Mouse (Mus musculus): ENCODE data around the gene Rai1. TPM values are rescaled to one million over a fixed set of nuclear protein-coding genes. Genes with fewer than 3 reads are reported as not detected.

The Rai1 gene
- total RNA-seq, 1 experiment, result 15.5 TPM

DNA sequence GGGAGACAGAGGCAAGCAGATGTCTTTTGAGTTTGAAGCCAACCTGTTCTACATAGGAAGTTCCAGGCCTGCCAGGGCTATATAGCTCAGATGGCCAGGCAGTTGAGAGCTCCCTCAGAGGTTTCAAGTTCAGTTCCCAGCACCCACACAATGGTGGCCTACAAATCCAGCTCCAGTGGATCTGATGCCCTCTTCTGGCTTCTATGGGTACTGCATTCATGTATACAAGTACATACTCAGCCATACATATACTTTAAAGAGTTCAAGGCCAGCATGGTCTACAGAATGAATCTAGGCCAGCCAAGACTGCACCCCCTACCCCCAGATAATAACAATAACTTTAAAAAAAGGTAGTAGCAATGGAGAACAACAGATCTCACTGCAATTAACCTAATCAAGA is 90.3 kb downstream of the Rai1 start:
- H3K4me3 ChIP-seq (ENCODE audit: insufficient read depth in 1 of 2, low read depth in 1 of 2, low read length in 2 of 2, poor library complexity in 1 of 2, severe bottlenecking in 1 of 2), result no peak overlapping the region
- TF ChIP-seq ZC3H11A (IDR thresholded peaks at IDR 0.05; ENCODE audit: borderline replicate concordance, low read depth, low read length), result 0 out of 2 replicates have a peak, but pooled peaks have one; percentile 28
- TF ChIP-seq ZNF384 (IDR thresholded peaks at IDR 0.05; ENCODE audit: low read depth, low read length), result no peak
- peak; percentile 70 for DNase-seq (ENCODE audit: low read depth, low spot score)
- no peak overlapping the region for H3K27ac ChIP-seq (ENCODE audit: insufficient read depth, low read depth, low read length, poor library complexity, severe bottlenecking)
- H3K36me3 ChIP-seq (ENCODE audit: control insufficient read depth, insufficient read depth, low read length, poor library complexity, severe bottlenecking), result peaks cover 20% of the 10 kb centered on the region
- 0 out of 4 replicates have a peak, but pooled peaks cover 2 to 3% of the 10 kb centered on the region in 2 experiments for H3K4me1 ChIP-seq (ENCODE audit: control insufficient read depth in 2 of 2, insufficient read depth in 2 of 2, low read length in 2 of 2, poor library complexity in 1 of 2)
- H3K9me3 ChIP-seq (ENCODE audit: control insufficient read depth, insufficient read depth, low read depth, low read length), result no peaks in the 10 kb centered on the region
- in situ Hi-C loops (cut with MboI; ENCODE audit: low sequenced_read_pairs in 2 of 2, unreplicated experiment in 2 of 2), result no loop called here
- H3K9ac ChIP-seq (ENCODE audit: insufficient read depth, low read depth, low read length, poor library complexity, severe bottlenecking), result no peak overlapping the region

DNA sequence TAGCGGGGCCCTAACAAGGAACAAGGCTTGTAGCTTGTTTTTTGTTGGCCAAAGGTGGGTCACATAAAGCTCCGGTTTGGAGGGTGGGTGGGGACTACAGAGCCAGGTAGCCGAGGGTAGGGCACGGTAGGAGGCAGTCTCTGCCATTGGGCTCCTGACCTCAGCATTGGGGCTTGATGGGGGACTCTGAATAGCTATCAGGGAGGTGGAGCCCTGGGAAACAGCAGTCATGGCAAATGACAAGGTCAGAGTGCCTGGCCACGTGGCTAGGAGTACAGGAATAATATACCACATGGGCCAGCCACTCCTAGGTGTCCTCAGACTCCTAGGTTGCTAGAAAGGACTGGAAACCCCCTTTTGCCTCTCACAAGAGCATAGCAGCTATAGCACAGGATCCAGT is 91.5 kb downstream of the Rai1 start:
- no peak overlapping the region for H3K4me3 ChIP-seq (ENCODE audit: insufficient read depth in 1 of 2, low read depth in 1 of 2, low read length in 2 of 2, poor library complexity in 1 of 2, severe bottlenecking in 1 of 2)
- in situ Hi-C loops (cut with MboI; ENCODE audit: low sequenced_read_pairs in 2 of 2, unreplicated experiment in 2 of 2), result no loop called here
- H3K27ac ChIP-seq (ENCODE audit: insufficient read depth, low read depth, low read length, poor library complexity, severe bottlenecking), result no peak overlapping the region
- no peak for TF ChIP-seq MAFK (IDR thresholded peaks at IDR 0.05; ENCODE audit: insufficient read depth, low read depth, low read length)
- TF ChIP-seq ZNF384 (IDR thresholded peaks at IDR 0.05; ENCODE audit: low read depth, low read length), result no peak
- no peak for TF ChIP-seq ZC3H11A (IDR thresholded peaks at IDR 0.05; ENCODE audit: borderline replicate concordance, low read depth, low read length)
- TF ChIP-seq HCFC1 (IDR thresholded peaks at IDR 0.05; ENCODE audit: borderline replicate concordance, insufficient read depth, low read length), result no peak
- TF ChIP-seq CHD2 (IDR thresholded peaks at IDR 0.05; ENCODE audit: low read depth, low read length), result no peak
- H3K9ac ChIP-seq (ENCODE audit: insufficient read depth, low read depth, low read length, poor library complexity, severe bottlenecking), result no peak overlapping the region
- no peaks in the 10 kb centered on the region for H3K9me3 ChIP-seq (ENCODE audit: control insufficient read depth, insufficient read depth, low read depth, low read length)
- DNase-seq (ENCODE audit: low read depth, low spot score), result no peak
- H3K4me1 ChIP-seq (ENCODE audit: control insufficient read depth in 2 of 2, insufficient read depth in 2 of 2, low read length in 2 of 2, poor library complexity in 1 of 2), result peaks cover 2 to 3% of the 10 kb centered on the region in 2 experiments; a peak in 1 of 4 replicates
- peaks cover 31% of the 10 kb centered on the region for H3K36me3 ChIP-seq (ENCODE audit: control insufficient read depth, insufficient read depth, low read length, poor library complexity, severe bottlenecking)

DNA sequence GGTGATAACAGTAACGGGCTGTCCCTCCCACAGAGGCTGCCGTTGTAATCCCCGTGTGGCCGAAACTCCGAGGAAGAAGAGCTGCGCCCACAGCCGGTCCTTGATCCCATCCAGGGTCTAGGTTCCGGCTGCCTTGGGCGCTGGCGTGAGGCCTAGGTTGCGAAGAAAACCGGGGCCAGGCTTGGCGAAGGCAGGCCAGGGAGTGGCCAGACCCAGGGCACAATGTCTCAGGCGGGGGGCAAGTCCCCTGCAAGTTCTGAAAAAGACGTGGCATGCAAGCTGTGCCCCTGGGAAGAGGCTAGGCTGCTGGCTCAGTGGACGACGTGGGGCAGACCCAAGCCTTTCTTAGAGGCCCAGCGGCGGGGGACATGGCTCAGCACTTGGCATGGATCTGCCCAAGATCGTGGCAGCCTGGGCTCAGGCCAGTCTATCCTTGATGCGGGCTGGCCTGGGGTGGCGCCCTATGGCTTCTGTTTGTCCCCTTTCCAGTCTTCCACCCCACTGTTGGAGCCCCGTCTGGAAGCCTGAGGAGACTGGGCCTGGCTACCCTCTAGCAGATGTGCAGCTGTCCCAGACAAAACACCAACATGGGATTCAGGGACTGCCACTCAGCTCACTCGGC is 93.3 kb downstream of the Rai1 start:
- TF ChIP-seq HCFC1 (IDR thresholded peaks at IDR 0.05; ENCODE audit: borderline replicate concordance, insufficient read depth, low read length) (no peak), ZNF384 (IDR thresholded peaks at IDR 0.05; ENCODE audit: low read depth, low read length) (no peak), ZC3H11A (IDR thresholded peaks at IDR 0.05; ENCODE audit: borderline replicate concordance, low read depth, low read length) (no peak), CHD2 (IDR thresholded peaks at IDR 0.05; ENCODE audit: low read depth, low read length) (no peak), MAFK (IDR thresholded peaks at IDR 0.05; ENCODE audit: insufficient read depth, low read depth, low read length) (no peak)
- Histone ChIP-seq H3K9me3 (ENCODE audit: control insufficient read depth, insufficient read depth, low read depth, low read length) (no peaks in the 10 kb centered on the region), H3K4me3 (ENCODE audit: insufficient read depth in 1 of 2, low read depth in 1 of 2, low read length in 2 of 2, poor library complexity in 1 of 2, severe bottlenecking in 1 of 2) (no peak overlapping the region), H3K36me3 (ENCODE audit: control insufficient read depth, insufficient read depth, low read length, poor library complexity, severe bottlenecking) (peaks cover 49% of the 10 kb centered on the region), H3K9ac (ENCODE audit: insufficient read depth, low read depth, low read length, poor library complexity, severe bottlenecking) (no peak overlapping the region), H3K27ac (ENCODE audit: insufficient read depth, low read depth, low read length, poor library complexity, severe bottlenecking) (no peak overlapping the region), H3K4me1 (ENCODE audit: control insufficient read depth in 2 of 2, insufficient read depth in 2 of 2, low read length in 2 of 2, poor library complexity in 1 of 2) (peaks cover 2 to 3% of the 10 kb centered on the region in 2 experiments; a peak in 1 of 4 replicates)
- DNase-seq (ENCODE audit: low read depth, low spot score), result no peak
- in situ Hi-C loops (cut with MboI; ENCODE audit: low sequenced_read_pairs in 2 of 2, unreplicated experiment in 2 of 2), result no loop called here

DNA sequence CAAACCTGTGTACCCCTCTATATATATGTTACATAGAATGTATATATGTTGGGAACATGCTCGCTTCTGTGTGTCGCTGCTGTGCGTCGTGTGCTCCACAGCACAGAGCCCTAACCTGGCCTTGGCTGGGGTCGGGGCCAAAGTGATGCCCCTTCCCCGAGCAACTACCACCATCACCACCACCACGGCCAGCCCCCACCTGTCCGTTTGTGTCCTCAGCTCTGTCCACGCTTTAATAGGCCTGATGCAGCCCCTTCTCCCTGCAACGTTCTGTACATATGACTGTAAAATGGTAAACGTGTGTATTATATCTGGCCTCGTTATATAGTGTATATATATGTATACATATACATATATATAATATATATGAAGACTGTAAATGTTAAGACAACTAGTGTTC is 93.8 kb downstream of the Rai1 start:
- peaks cover 2 to 3% of the 10 kb centered on the region in 2 experiments; a peak in 1 of 4 replicates for H3K4me1 ChIP-seq (ENCODE audit: control insufficient read depth in 2 of 2, insufficient read depth in 2 of 2, low read length in 2 of 2, poor library complexity in 1 of 2)
- in situ Hi-C loops (cut with MboI; ENCODE audit: low sequenced_read_pairs in 2 of 2, unreplicated experiment in 2 of 2), result no loop called here
- peaks cover 53% of the 10 kb centered on the region for H3K36me3 ChIP-seq (ENCODE audit: control insufficient read depth, insufficient read depth, low read length, poor library complexity, severe bottlenecking)
- no peaks in the 10 kb centered on the region for H3K9me3 ChIP-seq (ENCODE audit: control insufficient read depth, insufficient read depth, low read depth, low read length)
- H3K27ac ChIP-seq (ENCODE audit: insufficient read depth, low read depth, low read length, poor library complexity, severe bottlenecking), result no peak overlapping the region
- no peak for TF ChIP-seq ZNF384 (IDR thresholded peaks at IDR 0.05; ENCODE audit: low read depth, low read length)
- TF ChIP-seq HCFC1 (IDR thresholded peaks at IDR 0.05; ENCODE audit: borderline replicate concordance, insufficient read depth, low read length), result no peak
- TF ChIP-seq CHD2 (IDR thresholded peaks at IDR 0.05; ENCODE audit: low read depth, low read length), result no peak
- TF ChIP-seq MAFK (IDR thresholded peaks at IDR 0.05; ENCODE audit: insufficient read depth, low read depth, low read length), result no peak
- TF ChIP-seq ZC3H11A (IDR thresholded peaks at IDR 0.05; ENCODE audit: borderline replicate concordance, low read depth, low read length), result no peak
- H3K9ac ChIP-seq (ENCODE audit: insufficient read depth, low read depth, low read length, poor library complexity, severe bottlenecking), result no peak overlapping the region
- H3K4me3 ChIP-seq (ENCODE audit: insufficient read depth in 1 of 2, low read depth in 1 of 2, low read length in 2 of 2, poor library complexity in 1 of 2, severe bottlenecking in 1 of 2), result no peak overlapping the region
- DNase-seq (ENCODE audit: low read depth, low spot score), result no peak

Data from ES-E14 (cell line).